10 mouse cellular contexts compared by ENCODE assay signal in the genomic region with DNA sequence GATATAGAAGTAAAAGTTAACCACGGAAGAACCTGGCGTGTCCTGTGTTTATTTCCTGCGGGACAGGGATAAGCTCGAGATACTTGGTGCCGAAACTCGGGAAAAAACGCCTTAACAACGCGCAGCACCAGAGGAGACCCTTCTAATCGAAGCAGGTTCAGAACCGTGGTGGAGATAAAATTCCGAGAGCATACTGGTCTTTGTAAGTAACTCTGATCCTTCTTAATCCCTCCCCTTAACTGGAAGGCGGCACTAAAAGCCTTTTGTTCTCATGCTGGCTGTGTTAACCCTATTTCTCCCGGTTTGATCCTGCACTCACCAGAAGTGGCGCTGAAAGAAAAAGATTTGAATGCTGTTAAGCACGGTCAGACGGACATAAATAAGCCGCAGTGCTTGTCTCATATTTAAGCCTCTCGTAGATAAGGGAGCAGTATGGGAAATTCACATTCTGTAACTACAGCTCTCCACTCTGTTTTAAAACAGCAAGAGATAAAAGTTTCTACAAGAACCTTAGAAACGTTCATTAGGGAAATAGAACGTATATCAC. TPM values are rescaled to one million over a fixed set of nuclear protein-coding genes. Genes with fewer than 3 reads are reported as not detected.
DNase-seq lines count a peak whose midpoint lies in the region; ATAC-seq and TF ChIP-seq lines count a peak whose summit lies in the region.
"Not testable (repeated sequence)": the region's sequence is repeated elsewhere in the genome, so short reads cannot be mapped to it uniquely, and the experiment has no call there.
"Had no signal": no experiment of that assay in that cellular context is flagged by ENCODE, and none has a peak within 500 bp of the region (broad histone marks: within the 10 kb centered on the region; RNA-seq: fewer than 3 reads in every experiment).

No protein-coding gene starts in this region.

- peak overlapping the region; percentile 67 for H3K9ac ChIP-seq in embryonic facial prominence, embryonic 14.5 days (ENCODE audit: low read depth, low read length)
- peak overlapping the region; percentile 64 for H3K9ac ChIP-seq in limb, embryonic 14.5 days (ENCODE audit: low read depth, low read length, severe bottlenecking)
- peak overlapping the region; percentile 57 for H3K9ac ChIP-seq in neural tube, embryonic 14.5 days (replicated peaks; ENCODE audit: low read depth, low read length)

- H3K4me1 ChIP-seq in embryonic facial prominence, embryonic 14.5 days (ENCODE audit: control insufficient read depth, insufficient read depth, low read length); heart, embryonic 10.5 days; limb, embryonic 14.5 days (ENCODE audit: control insufficient read depth, insufficient read depth, low read length); neural tube, embryonic 14.5 days (ENCODE audit: control insufficient read depth, insufficient read depth, low read length): not testable (repeated sequence)

- H3K9me3 ChIP-seq in embryonic facial prominence, embryonic 14.5 days (ENCODE audit: control insufficient read depth, low read length); heart, embryonic 10.5 days; limb, embryonic 14.5 days (ENCODE audit: control insufficient read depth, low read length); neural tube, embryonic 14.5 days (ENCODE audit: control insufficient read depth, low read length): not testable (repeated sequence)

- WGBS in embryonic facial prominence, embryonic 14.5 days: 4% methylated on average over 21 of the region's 21 CpGs
- WGBS in heart, embryonic 10.5 days: 7% methylated on average over 21 of the region's 21 CpGs
- WGBS in limb, embryonic 14.5 days: 5% methylated on average over 21 of the region's 21 CpGs
- WGBS in neural tube, embryonic 14.5 days: 4% methylated on average over 21 of the region's 21 CpGs

- peak; percentile 87 for ATAC-seq in embryonic facial prominence, embryonic 14.5 days (ENCODE audit: low read depth)
- peak; percentile 85 for ATAC-seq in limb, embryonic 14.5 days (ENCODE audit: low FRiP score, low read depth)
- peak; percentile 52; the same call in 1 of the 2 replicates for ATAC-seq in megakaryocyte, adult 5-6 weeks (ENCODE audit: poor library complexity, severe bottlenecking)
- peak; percentile 94 for ATAC-seq in neural tube, embryonic 14.5 days (ENCODE audit: low read depth)

- peak overlapping the region; percentile 51 for H3K4me2 ChIP-seq in embryonic facial prominence, embryonic 14.5 days (ENCODE audit: low read depth, low read length)
- H3K4me2 ChIP-seq in limb, embryonic 14.5 days (replicated peaks; ENCODE audit: low read depth, low read length, severe bottlenecking): peak overlapping the region; percentile 44
- H3K4me2 ChIP-seq in neural tube, embryonic 14.5 days (ENCODE audit: low read depth, low read length): peak overlapping the region; percentile 42

- H3K27ac ChIP-seq in embryonic facial prominence, embryonic 14.5 days (replicated peaks; ENCODE audit: low read depth, low read length): peak overlapping the region; percentile 82
- H3K27ac ChIP-seq in heart, embryonic 10.5 days: peak overlapping the region; percentile 90
- peak overlapping the region; percentile 73 for H3K27ac ChIP-seq in limb, embryonic 14.5 days (replicated peaks; ENCODE audit: low read depth, low read length)
- peak overlapping the region; percentile 65 for H3K27ac ChIP-seq in neural tube, embryonic 14.5 days (ENCODE audit: low read depth, low read length)

- H3K27me3 ChIP-seq in embryonic facial prominence, embryonic 14.5 days (replicated peaks; ENCODE audit: control insufficient read depth, insufficient read depth, low read length); heart, embryonic 10.5 days (ENCODE audit: insufficient read depth, poor library complexity, severe bottlenecking); limb, embryonic 14.5 days (ENCODE audit: control insufficient read depth, insufficient read depth, low read length); neural tube, embryonic 14.5 days (ENCODE audit: control insufficient read depth, insufficient read depth, low read length): not testable (repeated sequence)

- peak; percentile 2 for DNase-seq in adrenal gland, postnatal 10 days
- peak; percentile 63 for DNase-seq in embryonic facial prominence, embryonic 14.5 days (ENCODE audit: low spot score)
- DNase-seq in heart, embryonic 10.5 days (ENCODE audit: low spot score): peak; percentile 83
- DNase-seq in induced T-regulatory cell, adult 2 months (ENCODE audit: low read depth): peak; percentile 31
- peak; percentile 42 for DNase-seq in limb, embryonic 14.5 days (ENCODE audit: low spot score)
- DNase-seq in thymus, postnatal 14 days: peak; percentile 2

- peak overlapping the region; percentile 47 for H3K4me3 ChIP-seq in embryonic facial prominence, embryonic 14.5 days (ENCODE audit: low read depth, low read length)
- H3K4me3 ChIP-seq in heart, embryonic 10.5 days: peak overlapping the region; percentile 57
- peak overlapping the region; percentile 45 for H3K4me3 ChIP-seq in limb, embryonic 14.5 days (replicated peaks; ENCODE audit: low read length)
- peak overlapping the region; percentile 45 for H3K4me3 ChIP-seq in neural tube, embryonic 14.5 days (ENCODE audit: low read depth, low read length)

- TF ChIP-seq POLR2A in limb, embryonic 14.5 days (IDR thresholded peaks at IDR 0.05; ENCODE audit: borderline replicate concordance, extremely low read depth, insufficient read depth, insufficient read length): not testable (repeated sequence)

- H3K36me3 ChIP-seq in embryonic facial prominence, embryonic 14.5 days (ENCODE audit: control insufficient read depth, insufficient read depth, low read length); heart, embryonic 10.5 days; limb, embryonic 14.5 days (ENCODE audit: control insufficient read depth, insufficient read depth, low read length); neural tube, embryonic 14.5 days (ENCODE audit: control insufficient read depth, insufficient read depth, low read length): not testable (repeated sequence)

RNA-seq across cellular contexts. Expression of a gene that starts 0.3 kb away (rescaled TPM):
- total RNA-seq in adrenal gland, postnatal 10 days (2021): 1 to 10 TPM; 1.6 to 4.7 TPM
- polyA plus RNA-seq in embryonic facial prominence, embryonic 14.5 days (2014; fragmentation: Nextera tagmentation; extraction: Ambion mirVana): 5.2 and 5.7 TPM in 2 replicates
- polyA plus RNA-seq in heart, embryonic 10.5 days (2016; fragmentation: Nextera tagmentation; extraction: Ambion mirVana): 25.2 and 25.6 TPM in 2 replicates
- 7.1 and 7.2 TPM in 2 replicates for polyA plus RNA-seq in limb, embryonic 14.5 days (2012; rRNA removed)
- polyA plus RNA-seq in limb, embryonic 14.5 days (2014; fragmentation: Nextera tagmentation; extraction: Ambion mirVana): 5.2 and 6.6 TPM in 2 replicates
- 28.5 and 30.3 TPM in 2 replicates for total RNA-seq in megakaryocyte, adult 5-6 weeks (2015)
- total RNA-seq in megakaryocyte, adult 5-6 weeks (2017): 24.9 and 28.7 TPM in 2 replicates
- polyA plus RNA-seq in neural tube, embryonic 14.5 days (2014; fragmentation: Nextera tagmentation; extraction: Ambion mirVana): 7.5 and 7.9 TPM in 2 replicates

RNA-seq across cellular contexts. Expression of a gene that starts 2.1 kb away (rescaled TPM):
- total RNA-seq in adrenal gland, postnatal 10 days (2021): not detected
- not detected in 2 replicates for polyA plus RNA-seq in embryonic facial prominence, embryonic 14.5 days (2014; fragmentation: Nextera tagmentation; extraction: Ambion mirVana)
- not detected in 2 replicates for polyA plus RNA-seq in heart, embryonic 10.5 days (2016; fragmentation: Nextera tagmentation; extraction: Ambion mirVana)
- not detected in 2 replicates for polyA plus RNA-seq in limb, embryonic 14.5 days (2012; rRNA removed)
- polyA plus RNA-seq in limb, embryonic 14.5 days (2014; fragmentation: Nextera tagmentation; extraction: Ambion mirVana): not detected in 2 replicates
- total RNA-seq in megakaryocyte, adult 5-6 weeks (2015): 1.1 TPM in 1 of 2 replicates, not detected in the other
- total RNA-seq in megakaryocyte, adult 5-6 weeks (2017): not detected in 2 replicates
- polyA plus RNA-seq in neural tube, embryonic 14.5 days (2014; fragmentation: Nextera tagmentation; extraction: Ambion mirVana): not detected in 2 replicates
- total RNA-seq: left cerebral cortex, postnatal 14 days had no signal
- polyA plus RNA-seq: gonadal fat pad, adult 2 months had no signal

RNA-seq across cellular contexts. Expression of a gene that starts 31.4 kb away (rescaled TPM):
- not detected for total RNA-seq in adrenal gland, postnatal 10 days (2021)
- not detected in 2 replicates for polyA plus RNA-seq in embryonic facial prominence, embryonic 14.5 days (2014; fragmentation: Nextera tagmentation; extraction: Ambion mirVana)
- not detected in 2 replicates for polyA plus RNA-seq in heart, embryonic 10.5 days (2016; fragmentation: Nextera tagmentation; extraction: Ambion mirVana)
- polyA plus RNA-seq in limb, embryonic 14.5 days (2012; rRNA removed): not detected in 2 replicates
- not detected in 2 replicates for polyA plus RNA-seq in limb, embryonic 14.5 days (2014; fragmentation: Nextera tagmentation; extraction: Ambion mirVana)
- total RNA-seq in megakaryocyte, adult 5-6 weeks (2015): not detected in 2 replicates
- not detected in 2 replicates for total RNA-seq in megakaryocyte, adult 5-6 weeks (2017)
- polyA plus RNA-seq in neural tube, embryonic 14.5 days (2014; fragmentation: Nextera tagmentation; extraction: Ambion mirVana): not detected in 2 replicates
- total RNA-seq: left cerebral cortex, postnatal 14 days had no signal
- polyA plus RNA-seq: gonadal fat pad, adult 2 months had no signal

RNA-seq across cellular contexts. Expression of a gene that starts 50.2 kb away (rescaled TPM):
- 1 to 10 TPM in 1 of 2 experiments, under 1 TPM in 1; 0.81 to 3.0 TPM for total RNA-seq in adrenal gland, postnatal 10 days (2021)
- not detected in 2 replicates for polyA plus RNA-seq in embryonic facial prominence, embryonic 14.5 days (2014; fragmentation: Nextera tagmentation; extraction: Ambion mirVana)
- not detected in 2 replicates for polyA plus RNA-seq in heart, embryonic 10.5 days (2016; fragmentation: Nextera tagmentation; extraction: Ambion mirVana)
- polyA plus RNA-seq in limb, embryonic 14.5 days (2012; rRNA removed): 0.22 and 0.40 TPM in 2 replicates
- not detected in 2 replicates for polyA plus RNA-seq in limb, embryonic 14.5 days (2014; fragmentation: Nextera tagmentation; extraction: Ambion mirVana)
- total RNA-seq in megakaryocyte, adult 5-6 weeks (2015): 214 and 289 TPM in 2 replicates
- 277 and 344 TPM in 2 replicates for total RNA-seq in megakaryocyte, adult 5-6 weeks (2017)
- polyA plus RNA-seq in neural tube, embryonic 14.5 days (2014; fragmentation: Nextera tagmentation; extraction: Ambion mirVana): not detected in 2 replicates
- total RNA-seq: left cerebral cortex, postnatal 14 days had no signal

Comparison
In these comparisons a context has a peak if more than half of its experiments do, and no peak if none do; other contexts are left out.
1. Peak in every context shown above with its lines: DNase-seq, ATAC-seq, H3K4me3 ChIP-seq and H3K27ac ChIP-seq.
2. DNase-seq: peak in every context shown above with its lines; median percentile 83 in heart, embryonic 10.5 days; 63 in embryonic facial prominence, embryonic 14.5 days; 42 in limb, embryonic 14.5 days; 31 in induced T-regulatory cell, adult 2 months; 2 in adrenal gland, postnatal 10 days; 2 in thymus, postnatal 14 days.